Mouse (Mus musculus) retina, embryonic 14.5 days (tissue): Measurements from ENCODE around the gene Ttc7.

Experiments
- DNase-seq: peaks from one replicate; pipeline ENCODE4 v3.0.0-alpha.2; 2015; ENCODE audit warnings: low spot score

Ttc7 gene

GRCm38 (mm10) chr17:87337683-87338082 is 55.0 kb downstream of the Ttc7 start:
- DNase-seq, result no peak

GRCm38 (mm10) chr17:87339122-87339521 is 56.4 kb downstream of the Ttc7 start:
- DNase-seq, result no peak

- no peak for DNase-seq
These were observed 60.5 kb downstream of the Ttc7 start for GRCm38 (mm10) chr17:87343060-87343703.

GRCm38 (mm10) chr17:87344441-87345251 is 62.0 kb downstream of the Ttc7 start:
- DNase-seq, result no peak

GRCm38 (mm10) chr17:87345252-87345593 is 62.5 kb downstream of the Ttc7 start:
- no peak for DNase-seq

GRCm38 (mm10) chr17:87348353-87348752 is 65.7 kb downstream of the Ttc7 start:
- no peak for DNase-seq

- no peak for DNase-seq
These were observed 66.4 kb downstream of the Ttc7 start for GRCm38 (mm10) chr17:87349069-87349468.

GRCm38 (mm10) chr17:87349575-87349974 is 66.9 kb downstream of the Ttc7 start:
- DNase-seq, result no peak

GRCm38 (mm10) chr17:87350471-87351240 is 68.0 kb downstream of the Ttc7 start:
- no peak for DNase-seq

GRCm38 (mm10) chr17:87351241-87352105 is 68.8 kb downstream of the Ttc7 start:
- no peak for DNase-seq

- no peak for DNase-seq
These were observed 69.6 kb downstream of the Ttc7 start for GRCm38 (mm10) chr17:87352106-87352897.

- DNase-seq, result no peak
These were observed 70.2 kb downstream of the Ttc7 start for GRCm38 (mm10) chr17:87352898-87353225.

- DNase-seq, result no peak
These were observed 71.1 kb downstream of the Ttc7 start for GRCm38 (mm10) chr17:87353745-87354320.

GRCm38 (mm10) chr17:87355456-87355855 is 72.8 kb downstream of the Ttc7 start:
- no peak for DNase-seq

GRCm38 (mm10) chr17:87356261-87356660 is 73.6 kb downstream of the Ttc7 start:
- no peak for DNase-seq

GRCm38 (mm10) chr17:87357506-87357905 is 74.8 kb downstream of the Ttc7 start:
- DNase-seq, result no peak

GRCm38 (mm10) chr17:87361132-87361531 is 78.4 kb downstream of the Ttc7 start:
- no peak for DNase-seq

GRCm38 (mm10) chr17:87364108-87364507 is 81.4 kb downstream of the Ttc7 start:
- no peak for DNase-seq

GRCm38 (mm10) chr17:87365268-87365667 is 82.6 kb downstream of the Ttc7 start:
- DNase-seq, result no peak

GRCm38 (mm10) chr17:87366520-87366919 is 83.8 kb downstream of the Ttc7 start:
- DNase-seq, result no peak

- no peak for DNase-seq
These were observed 84.5 kb downstream of the Ttc7 start for GRCm38 (mm10) chr17:87367228-87367627.
